Mouse (Mus musculus): ENCODE measurements around the gene Scn3a.
A peak's percentile ranks its signal among the peaks of the same experiment; 100 is the strongest.

The Scn3a gene

GRCm38 (mm10) chr2:65413746-65414145 lies 153.7 kb downstream of the Scn3a start:
- DNase-seq (ENCODE audit: low spot score in 2 of 2) = peak; percentile 52 to 53

All from left cerebral cortex, adult 9 months (tissue).